Mouse (Mus musculus): ENCODE results near the gene Spon1. TPM values are rescaled to one million over a fixed set of nuclear protein-coding genes. Genes with fewer than 3 reads are reported as not detected.

Spon1 gene
- polyA plus RNA-seq, 1 experiment from 2014 or later = 7.1 TPM

DNA sequence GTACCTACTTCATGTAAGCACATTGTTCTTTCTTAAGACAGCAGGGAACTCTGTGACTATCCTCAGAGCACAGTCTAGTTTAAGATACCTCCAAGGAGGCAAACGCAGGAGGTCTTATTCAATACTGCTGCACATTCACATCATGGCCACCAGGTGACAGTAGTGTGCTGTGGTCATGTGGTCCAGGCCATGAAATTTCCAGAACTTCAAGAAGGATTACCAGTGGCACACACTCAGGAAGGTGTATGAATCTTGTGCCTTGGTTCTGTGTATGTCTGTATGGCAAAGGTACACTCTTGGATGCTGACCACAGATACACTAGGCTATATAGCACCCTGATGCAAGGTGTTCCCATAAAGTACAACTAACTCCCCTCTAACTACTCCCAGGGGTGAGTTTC lies 6.6 kb upstream of the Spon1 start:
- Histone ChIP-seq H3K4me1 (no peaks in the 10 kb centered on the region), H3K27ac (no peak overlapping the region), H3K9ac (no peak overlapping the region), H3K9me3 (replicated peaks) (0 out of 2 replicates have a peak, but pooled peaks cover 8% of the 10 kb centered on the region), H3K36me3 (ENCODE audit: poor library complexity, severe bottlenecking) (no peaks in the 10 kb centered on the region), H3K27me3 (peaks cover 24% of the 10 kb centered on the region), H3K4me2 (no peak overlapping the region), H3K4me3 (no peak overlapping the region)
- WGBS = 8% methylated on average over 1 of the region's 1 CpGs
- peak; percentile 77 for ATAC-seq

DNA sequence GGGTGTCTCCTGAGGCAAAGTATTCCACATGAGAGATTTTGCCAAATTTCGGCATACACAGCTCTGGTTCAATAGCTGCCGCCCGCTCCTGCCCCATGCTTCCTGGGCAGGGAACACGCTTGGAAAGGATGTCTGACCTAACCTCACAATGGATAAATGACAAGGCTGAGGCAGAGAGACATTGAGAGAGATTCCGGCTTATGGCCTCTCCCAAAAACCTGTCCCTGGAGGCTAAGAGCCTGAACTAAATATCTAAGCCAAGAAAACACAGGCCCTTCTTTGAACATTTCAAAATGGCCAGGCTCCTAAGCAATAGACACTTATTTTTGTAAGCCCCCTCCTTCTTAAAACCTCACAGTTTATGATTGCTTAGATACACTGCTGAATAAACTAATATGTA lies 665 bp upstream of the Spon1 start:
- no peak for ATAC-seq
- peaks cover 33% of the 10 kb centered on the region for H3K4me1 ChIP-seq
- H3K36me3 ChIP-seq (ENCODE audit: poor library complexity, severe bottlenecking) = no peaks in the 10 kb centered on the region
- 78% methylated on average over 5 of the region's 5 CpGs for WGBS
- H3K9ac ChIP-seq = no peak overlapping the region
- no peak overlapping the region for H3K27ac ChIP-seq
- H3K4me2 ChIP-seq = peak overlapping the region; percentile 99; the same call in 1 of the 2 replicates
- no peak overlapping the region for H3K4me3 ChIP-seq
- peaks cover 56% of the 10 kb centered on the region for H3K27me3 ChIP-seq
- H3K9me3 ChIP-seq (replicated peaks) = 0 out of 2 replicates have a peak, but pooled peaks cover 8% of the 10 kb centered on the region

DNA sequence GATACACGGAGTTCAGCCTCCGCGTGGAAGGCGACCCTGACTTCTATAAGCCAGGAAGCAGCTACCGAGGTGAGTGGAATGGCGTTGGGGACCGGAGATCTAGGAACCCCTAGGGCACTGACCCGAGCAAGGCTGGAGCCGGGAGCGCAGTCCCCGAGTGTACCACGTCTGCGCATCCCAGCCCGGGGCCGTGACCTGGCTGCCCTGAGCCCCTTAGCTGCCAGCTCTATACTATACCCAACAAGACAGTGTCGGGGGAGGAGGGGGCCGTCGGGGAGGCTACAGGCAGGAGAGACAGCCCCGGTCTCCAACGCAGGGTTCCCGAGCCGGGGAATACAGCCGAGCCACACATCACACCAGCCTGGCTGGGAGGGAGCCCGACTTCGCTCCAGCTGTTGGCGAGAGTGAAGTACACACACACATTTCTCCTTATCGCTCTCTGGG lies 722 bp downstream of the Spon1 start:
- ATAC-seq = peak; percentile 37
- Histone ChIP-seq H3K27me3 (peaks cover 55% of the 10 kb centered on the region), H3K27ac (no peak overlapping the region), H3K36me3 (ENCODE audit: poor library complexity, severe bottlenecking) (no peaks in the 10 kb centered on the region), H3K4me2 (peak overlapping the region; percentile 99), H3K4me3 (peak overlapping the region; percentile 53), H3K9me3 (replicated peaks) (0 out of 2 replicates have a peak, but pooled peaks cover 8% of the 10 kb centered on the region), H3K9ac (peak overlapping the region; percentile 71), H3K4me1 (peaks cover 36% of the 10 kb centered on the region)
- 1% methylated on average over 27 of the region's 27 CpGs for WGBS

- no peak overlapping the region for H3K4me3 ChIP-seq
- H3K9ac ChIP-seq = no peak overlapping the region
- WGBS = 17% methylated on average over 6 of the region's 6 CpGs
- H3K9me3 ChIP-seq (replicated peaks) = peaks cover 12% of the 10 kb centered on the region; the same call in 1 of the 2 replicates
- H3K27ac ChIP-seq = no peak overlapping the region
- H3K4me2 ChIP-seq = peak overlapping the region; percentile 99
- no peak for ATAC-seq
- peaks cover 55% of the 10 kb centered on the region for H3K27me3 ChIP-seq
- H3K36me3 ChIP-seq (ENCODE audit: poor library complexity, severe bottlenecking) = no peaks in the 10 kb centered on the region
- H3K4me1 ChIP-seq = peaks cover 36% of the 10 kb centered on the region
Observed at GRCm38 (mm10) chr7:113767546-113767945, 1.7 kb downstream of the Spon1 start.

- Histone ChIP-seq H3K4me1 (peaks cover 36% of the 10 kb centered on the region), H3K27me3 (peaks cover 57% of the 10 kb centered on the region), H3K27ac (no peak overlapping the region), H3K9ac (no peak overlapping the region), H3K4me3 (no peak overlapping the region), H3K36me3 (ENCODE audit: poor library complexity, severe bottlenecking) (no peaks in the 10 kb centered on the region), H3K4me2 (peak overlapping the region; percentile 99; the same call in 1 of the 2 replicates), H3K9me3 (replicated peaks) (peaks cover 5% of the 10 kb centered on the region; the same call in 1 of the 2 replicates)
- no peak for ATAC-seq
- 51% methylated on average over 6 of the region's 6 CpGs for WGBS
Observed at GRCm38 (mm10) chr7:113768174-113768935, 2.6 kb downstream of the Spon1 start.

GRCm38 (mm10) chr7:113769281-113769680 lies 3.5 kb downstream of the Spon1 start:
- peaks cover 4% of the 10 kb centered on the region; the same call in 1 of the 2 replicates for H3K9me3 ChIP-seq (replicated peaks)
- no peak overlapping the region for H3K9ac ChIP-seq
- no peak overlapping the region for H3K4me3 ChIP-seq
- peaks cover 60% of the 10 kb centered on the region for H3K27me3 ChIP-seq
- ATAC-seq = no peak
- peak overlapping the region; percentile 33 for H3K4me2 ChIP-seq
- peaks cover 38% of the 10 kb centered on the region for H3K4me1 ChIP-seq
- under 1% methylated on average over 6 of the region's 6 CpGs for WGBS
- H3K36me3 ChIP-seq (ENCODE audit: poor library complexity, severe bottlenecking) = no peaks in the 10 kb centered on the region
- H3K27ac ChIP-seq = no peak overlapping the region

DNA sequence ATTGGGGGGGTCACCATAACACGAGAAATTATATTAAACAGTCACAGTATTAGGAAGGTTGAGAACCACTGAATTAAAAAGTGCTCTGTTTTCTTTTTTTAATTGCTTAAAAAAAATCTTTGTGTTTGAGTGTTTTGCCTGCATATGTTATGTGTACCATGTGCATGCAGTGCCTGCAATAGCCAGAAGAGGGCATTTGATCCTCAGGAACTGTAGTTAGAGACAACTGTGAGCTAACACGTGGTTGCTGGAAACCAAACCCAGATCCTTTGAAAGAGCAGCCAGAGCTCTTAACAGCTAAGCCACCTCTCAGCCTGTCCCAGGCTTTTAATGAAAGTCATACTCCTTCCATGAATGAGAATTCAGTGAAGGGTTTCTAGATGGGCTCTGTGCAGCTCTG lies 6.3 kb downstream of the Spon1 start:
- Histone ChIP-seq H3K4me1 (peaks cover 25% of the 10 kb centered on the region), H3K36me3 (ENCODE audit: poor library complexity, severe bottlenecking) (no peaks in the 10 kb centered on the region), H3K27me3 (peaks cover 33% of the 10 kb centered on the region), H3K4me2 (no peak overlapping the region), H3K4me3 (no peak overlapping the region), H3K9me3 (replicated peaks) (peaks cover 4% of the 10 kb centered on the region; the same call in 1 of the 2 replicates), H3K9ac (no peak overlapping the region), H3K27ac (no peak overlapping the region)
- 91% methylated on average over 2 of the region's 2 CpGs for WGBS
- no peak for ATAC-seq

- ATAC-seq = no peak
- 59% methylated on average over 8 of the region's 8 CpGs for WGBS
- Histone ChIP-seq H3K4me1 (peaks cover 24% of the 10 kb centered on the region), H3K4me3 (no peak overlapping the region), H3K27ac (no peak overlapping the region), H3K9me3 (replicated peaks) (peaks cover 4% of the 10 kb centered on the region; the same call in 1 of the 2 replicates), H3K4me2 (no peak overlapping the region), H3K9ac (no peak overlapping the region), H3K27me3 (peaks cover 21% of the 10 kb centered on the region), H3K36me3 (ENCODE audit: poor library complexity, severe bottlenecking) (no peaks in the 10 kb centered on the region)
Observed at GRCm38 (mm10) chr7:113773436-113773835, 7.6 kb downstream of the Spon1 start.

GRCm38 (mm10) chr7:113774039-113774438 lies 8.2 kb downstream of the Spon1 start:
- Histone ChIP-seq H3K9me3 (replicated peaks) (peaks cover 4% of the 10 kb centered on the region; the same call in 1 of the 2 replicates), H3K4me2 (no peak overlapping the region), H3K36me3 (ENCODE audit: poor library complexity, severe bottlenecking) (no peaks in the 10 kb centered on the region), H3K27ac (no peak overlapping the region), H3K9ac (no peak overlapping the region), H3K4me3 (no peak overlapping the region), H3K27me3 (peaks cover 17% of the 10 kb centered on the region), H3K4me1 (peaks cover 19% of the 10 kb centered on the region)
- WGBS = 17% methylated on average over 7 of the region's 7 CpGs
- ATAC-seq = peak; percentile 41; the same call in 1 of the 2 replicates

DNA sequence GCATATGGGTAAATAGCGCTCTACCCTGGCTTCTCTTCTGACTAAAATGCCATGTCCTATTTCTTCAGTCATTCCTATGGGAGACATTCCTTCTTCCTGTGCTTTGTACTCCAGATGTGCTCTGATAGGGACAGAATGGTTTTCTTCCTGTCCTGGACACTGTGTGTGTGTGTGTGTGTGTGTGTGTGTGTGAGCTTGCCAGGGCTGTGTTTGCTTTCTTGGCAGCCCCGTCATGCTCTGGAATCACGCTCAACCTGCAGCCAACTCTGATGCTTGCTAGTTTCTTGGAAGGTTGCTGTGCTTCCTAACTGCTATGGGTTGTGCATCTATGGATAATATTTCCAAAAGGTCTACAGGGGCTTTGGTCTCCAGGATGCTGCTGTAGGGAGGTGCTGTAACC lies 9.1 kb downstream of the Spon1 start:
- Histone ChIP-seq H3K36me3 (ENCODE audit: poor library complexity, severe bottlenecking) (no peaks in the 10 kb centered on the region), H3K9ac (no peak overlapping the region), H3K27me3 (peaks cover 17% of the 10 kb centered on the region), H3K4me3 (no peak overlapping the region), H3K4me2 (no peak overlapping the region), H3K27ac (no peak overlapping the region), H3K4me1 (peaks cover 11% of the 10 kb centered on the region), H3K9me3 (replicated peaks) (peaks cover 4% of the 10 kb centered on the region; the same call in 1 of the 2 replicates)
- ATAC-seq = no peak
- 78% methylated on average over 3 of the region's 3 CpGs for WGBS

- no peak overlapping the region for H3K9ac ChIP-seq
- H3K4me2 ChIP-seq = no peak overlapping the region
- 0 out of 2 replicates have a peak, but pooled peaks cover 1% of the 10 kb centered on the region for H3K27me3 ChIP-seq
- no peaks in the 10 kb centered on the region for H3K36me3 ChIP-seq (ENCODE audit: poor library complexity, severe bottlenecking)
- peaks cover 6% of the 10 kb centered on the region; the same call in 1 of the 2 replicates for H3K4me1 ChIP-seq
- H3K4me3 ChIP-seq = no peak overlapping the region
- H3K27ac ChIP-seq = no peak overlapping the region
- ATAC-seq = no peak
- H3K9me3 ChIP-seq (replicated peaks) = no peaks in the 10 kb centered on the region
- WGBS = 93% methylated on average over 6 of the region's 6 CpGs
Observed at GRCm38 (mm10) chr7:113778546-113778945, 12.7 kb downstream of the Spon1 start.

DNA sequence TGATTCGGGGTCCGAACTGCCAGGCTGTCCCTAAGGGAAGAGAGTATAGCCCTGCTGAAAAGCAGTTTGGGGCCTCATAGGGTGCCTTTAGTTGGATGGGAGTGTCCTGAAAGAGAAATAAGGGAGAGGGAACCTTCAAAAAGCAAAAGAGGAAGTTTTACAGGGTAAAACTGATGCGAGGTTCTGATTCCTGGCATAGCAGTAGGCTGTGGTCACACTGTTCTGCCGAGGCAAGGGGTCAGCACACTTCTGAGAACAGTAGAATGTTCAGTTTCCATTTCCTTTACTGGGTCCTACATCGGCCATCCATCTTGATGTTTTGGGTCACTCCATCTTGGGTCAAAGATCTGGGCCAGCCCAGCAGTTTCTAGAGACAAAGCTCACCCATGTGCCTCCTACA lies 14.5 kb downstream of the Spon1 start:
- ATAC-seq = no peak
- Histone ChIP-seq H3K4me2 (no peak overlapping the region), H3K4me1 (no peaks in the 10 kb centered on the region), H3K27ac (no peak overlapping the region), H3K4me3 (no peak overlapping the region), H3K27me3 (no peaks in the 10 kb centered on the region), H3K9me3 (replicated peaks) (no peaks in the 10 kb centered on the region), H3K36me3 (ENCODE audit: poor library complexity, severe bottlenecking) (no peaks in the 10 kb centered on the region), H3K9ac (no peak overlapping the region)
- WGBS = 87% methylated on average over 5 of the region's 5 CpGs
